ENCODE assay signal across 9 mouse cellular contexts in genomic region chr16:18394056-18394455, GRCm38 (mm10). TPM values are rescaled to one million over a fixed set of nuclear protein-coding genes. Genes with fewer than 3 reads are reported as not detected.
DNase-seq lines count a peak whose midpoint lies in the region; ATAC-seq and TF ChIP-seq lines count a peak whose summit lies in the region.
"Had no signal": no experiment of that assay in that cellular context is flagged by ENCODE, and none has a peak within 500 bp of the region (broad histone marks: within the 10 kb centered on the region; RNA-seq: fewer than 3 reads in every experiment).

No protein-coding gene starts in this region.

- peak overlapping the region; percentile 96 for H3K9ac ChIP-seq in neural tube, embryonic 11.5 days (ENCODE audit: low read length)
- H3K9ac ChIP-seq in liver, embryonic 15.5 days = no peak overlapping the region

- H3K36me3 ChIP-seq in neural tube, embryonic 11.5 days (ENCODE audit: control insufficient read depth, insufficient read depth, low read length) = peaks cover 12% of the 10 kb centered on the region
- H3K36me3 ChIP-seq in liver, embryonic 15.5 days (replicated peaks) = peaks cover 14% of the 10 kb centered on the region

- no peaks in the 10 kb centered on the region for H3K27me3 ChIP-seq in neural tube, embryonic 11.5 days (ENCODE audit: control insufficient read depth, insufficient read depth, low read length)
- H3K27me3 ChIP-seq in liver, embryonic 15.5 days = no peaks in the 10 kb centered on the region

- TF ChIP-seq CTCF in gastrocnemius, adult 2 months (IDR thresholded peaks at IDR 0.05) = no peak

- no peaks in the 10 kb centered on the region for H3K9me3 ChIP-seq in neural tube, embryonic 11.5 days (ENCODE audit: control insufficient read depth, low read length)
- H3K9me3 ChIP-seq in liver, embryonic 15.5 days (replicated peaks) = no peaks in the 10 kb centered on the region

- peak overlapping the region; percentile 95 for H3K4me2 ChIP-seq in neural tube, embryonic 11.5 days (ENCODE audit: low read depth)
- H3K4me2 ChIP-seq in liver, embryonic 15.5 days = peak overlapping the region; percentile 98; the same call in 1 of the 2 replicates

- H3K27ac ChIP-seq in gastrocnemius, adult 2 months = peak overlapping the region; percentile 91
- no peak overlapping the region for H3K27ac ChIP-seq in neural tube, embryonic 11.5 days (ENCODE audit: low read depth, low read length)
- 0 out of 2 replicates have a peak overlapping the region, but pooled peaks have one; percentile 12 for H3K27ac ChIP-seq in liver, embryonic 15.5 days (replicated peaks)

- no peak for ATAC-seq in neural tube, embryonic 11.5 days (ENCODE audit: insufficient read depth, low FRiP score, low TSS enrichment)
- ATAC-seq in liver, embryonic 15.5 days (ENCODE audit: insufficient read depth) = no peak

- H3K4me1 ChIP-seq in neural tube, embryonic 11.5 days (ENCODE audit: control insufficient read depth, insufficient read depth, low read length) = peaks cover 37% of the 10 kb centered on the region
- peaks cover 67% of the 10 kb centered on the region for H3K4me1 ChIP-seq in liver, embryonic 15.5 days (replicated peaks)

- intact Hi-C loops in gastrocnemius, adult 2 months (cut with DNase I) = no loop called here

- WGBS in neural tube, embryonic 11.5 days = 81% methylated on average over 3 of the region's 3 CpGs
- 54% methylated on average over 3 of the region's 3 CpGs for WGBS in liver, embryonic 15.5 days (ENCODE audit: insufficient replicate concordance)

- DNase-seq in gastrocnemius, adult 2 months = no peak
- DNase-seq in gastrocnemius, postnatal 10 days = no peak
- no peak for DNase-seq in neural tube, embryonic 11.5 days (ENCODE audit: low spot score)
- no peak for DNase-seq in neural tube, embryonic 10.5 days (ENCODE audit: extremely low spot score, low spot score)
- DNase-seq in left cerebral cortex, adult 8-10 months (ENCODE audit: low spot score in 2 of 2) = no peak
- no peak for DNase-seq in adipocyte (ENCODE audit: low spot score)
- DNase-seq in embryo, embryonic 9.5 days (ENCODE audit: extremely low spot score) = no peak
- DNase-seq: retina, postnatal 1 day had no signal

- no peak overlapping the region; the same call in 1 of the 2 replicates for H3K4me3 ChIP-seq in gastrocnemius, adult 2 months
- H3K4me3 ChIP-seq in neural tube, embryonic 11.5 days (ENCODE audit: low read depth, low read length) = peak overlapping the region; percentile 87
- no peak overlapping the region for H3K4me3 ChIP-seq in liver, embryonic 15.5 days (replicated peaks)

RNA-seq across cellular contexts. Expression of gene Txnrd2, which starts 32.1 kb away (rescaled TPM):
- total RNA-seq in gastrocnemius, adult 2 months (2021) = 10 to 100 TPM; 18.9 to 21.4 TPM
- 10 to 100 TPM; 12.9 to 13.6 TPM for total RNA-seq in gastrocnemius, postnatal 10 days (2021)
- 20.4 TPM in 2 replicates for polyA plus RNA-seq in neural tube, embryonic 11.5 days (2014; fragmentation: Nextera tagmentation; extraction: Ambion mirVana)
- 101 and 114 TPM in 2 replicates for polyA plus RNA-seq in liver, embryonic 15.5 days (2015; fragmentation: Nextera tagmentation; extraction: Ambion mirVana)
- total RNA-seq in left cerebral cortex, adult 8-10 months (2022) = 10 to 100 TPM; 16.5 to 22.7 (median 19.1) TPM

RNA-seq across cellular contexts. Expression of gene Comt, which starts 32.6 kb away (rescaled TPM):
- total RNA-seq in gastrocnemius, adult 2 months (2021) = 10 to 100 TPM; 35.4 to 43.5 TPM
- total RNA-seq in gastrocnemius, postnatal 10 days (2021) = 10 to 100 TPM; 44.1 to 47.3 TPM
- polyA plus RNA-seq in neural tube, embryonic 11.5 days (2014; fragmentation: Nextera tagmentation; extraction: Ambion mirVana) = 60.8 and 64.0 TPM in 2 replicates
- 87.6 and 94.1 TPM in 2 replicates for polyA plus RNA-seq in liver, embryonic 15.5 days (2015; fragmentation: Nextera tagmentation; extraction: Ambion mirVana)
- 10 to 100 TPM; 92.9 to 97.2 (median 94.3) TPM for total RNA-seq in left cerebral cortex, adult 8-10 months (2022)

RNA-seq across cellular contexts. Expression of gene Arvcf, which starts 46.1 kb away (rescaled TPM):
- total RNA-seq in gastrocnemius, adult 2 months (2021) = 1 to 10 TPM; 7.0 to 8.9 TPM
- 10 to 100 TPM; 16.4 to 27.9 TPM for total RNA-seq in gastrocnemius, postnatal 10 days (2021)
- 81.6 and 82.2 TPM in 2 replicates for polyA plus RNA-seq in neural tube, embryonic 11.5 days (2014; fragmentation: Nextera tagmentation; extraction: Ambion mirVana)
- polyA plus RNA-seq in liver, embryonic 15.5 days (2015; fragmentation: Nextera tagmentation; extraction: Ambion mirVana) = 7.6 and 9.4 TPM in 2 replicates
- total RNA-seq in left cerebral cortex, adult 8-10 months (2022) = 10 to 100 TPM; 34.2 to 42.1 (median 38.2) TPM

RNA-seq across cellular contexts. Expression of gene Tango2, which starts 46.2 kb away (rescaled TPM):
- 10 to 100 TPM; 41.8 to 59.7 TPM for total RNA-seq in gastrocnemius, adult 2 months (2021)
- total RNA-seq in gastrocnemius, postnatal 10 days (2021) = 10 to 100 TPM; 11.9 to 12.6 TPM
- 43.4 and 49.8 TPM in 2 replicates for polyA plus RNA-seq in neural tube, embryonic 11.5 days (2014; fragmentation: Nextera tagmentation; extraction: Ambion mirVana)
- 56.5 and 61.7 TPM in 2 replicates for polyA plus RNA-seq in liver, embryonic 15.5 days (2015; fragmentation: Nextera tagmentation; extraction: Ambion mirVana)
- total RNA-seq in left cerebral cortex, adult 8-10 months (2022) = 100 to 1,000 TPM; 135 to 145 (median 142) TPM
